Mouse (Mus musculus): ENCODE measurements around the gene Abcf2.

Gene Abcf2
- long read RNA-seq, experiment 1, transcript Abcf2-201 (14 exons, 2,569 nt): major isoform, 60 of 85 reads
- long read RNA-seq, experiment 1, partial matches to known transcripts: 17 of 85 reads
- long read RNA-seq, experiment 1, other reads (novel, unspliced or antisense): 8 of 85 reads
- long read RNA-seq, experiment 2, transcript Abcf2-201 (14 exons, 2,569 nt): major isoform, 72 of 111 reads
- long read RNA-seq, experiment 2, partial matches to known transcripts: 27 of 111 reads
- long read RNA-seq, experiment 2, other reads (novel, unspliced or antisense): 12 of 111 reads

DNA sequence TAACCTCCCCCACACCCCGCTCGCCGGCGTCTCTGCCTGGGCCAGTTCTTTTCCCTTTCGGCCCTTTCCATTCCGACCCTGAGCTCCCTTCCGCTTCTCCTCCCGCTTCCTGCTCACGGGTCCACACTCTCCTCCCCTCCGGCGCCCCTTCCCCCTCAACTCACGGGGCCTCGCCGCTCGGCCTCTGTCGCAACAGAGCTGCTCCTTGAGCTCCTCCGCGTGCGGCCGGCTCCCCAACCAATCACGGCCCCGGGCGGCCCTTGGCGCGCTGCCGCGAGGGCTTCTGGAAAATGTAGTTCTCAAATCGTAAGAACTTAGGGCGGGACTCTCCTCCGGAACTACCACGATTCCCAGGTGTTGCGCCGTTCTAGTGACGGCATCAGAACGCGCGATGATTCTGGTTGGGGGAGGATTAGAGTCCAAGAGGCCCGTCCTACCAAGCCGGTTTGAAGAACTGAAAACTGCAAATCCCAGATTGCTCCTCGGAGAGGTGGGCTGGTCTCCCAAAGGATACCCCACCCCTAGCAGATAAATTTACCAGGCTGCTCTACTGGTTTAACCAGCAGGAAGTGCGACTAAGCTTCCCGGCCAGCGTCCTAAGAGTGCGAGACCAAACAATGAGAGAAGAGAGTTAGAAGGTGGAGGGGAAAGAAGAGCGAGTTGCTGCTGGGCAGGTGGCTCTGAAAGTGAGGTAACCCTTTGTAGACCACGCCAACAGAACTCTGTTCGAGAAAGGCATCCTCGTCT, at the start of gene Abcf2:
Gene Abcf2, minus strand, starts transcription at position 285 of the 747 bp plus-strand sequence.
- intact Hi-C loops (cut with DNase I): no loop called here

DNA sequence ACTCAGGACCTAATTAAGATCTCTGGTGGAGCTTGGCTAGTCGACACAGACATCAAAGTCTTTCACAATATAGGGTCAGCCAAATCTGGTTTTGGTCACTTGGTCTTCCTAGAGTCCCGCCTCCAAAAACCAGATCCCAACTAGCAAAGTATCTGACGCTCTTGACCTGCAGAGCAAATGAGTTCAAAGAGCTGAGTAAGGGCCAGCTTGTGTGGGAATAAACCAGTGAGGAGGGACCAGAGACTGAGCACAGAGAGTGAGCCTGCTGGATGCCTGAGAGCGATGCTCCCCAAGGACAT, 47.5 kb upstream of the Abcf2 start:
- intact Hi-C loops (cut with DNase I): no loop called here

DNA sequence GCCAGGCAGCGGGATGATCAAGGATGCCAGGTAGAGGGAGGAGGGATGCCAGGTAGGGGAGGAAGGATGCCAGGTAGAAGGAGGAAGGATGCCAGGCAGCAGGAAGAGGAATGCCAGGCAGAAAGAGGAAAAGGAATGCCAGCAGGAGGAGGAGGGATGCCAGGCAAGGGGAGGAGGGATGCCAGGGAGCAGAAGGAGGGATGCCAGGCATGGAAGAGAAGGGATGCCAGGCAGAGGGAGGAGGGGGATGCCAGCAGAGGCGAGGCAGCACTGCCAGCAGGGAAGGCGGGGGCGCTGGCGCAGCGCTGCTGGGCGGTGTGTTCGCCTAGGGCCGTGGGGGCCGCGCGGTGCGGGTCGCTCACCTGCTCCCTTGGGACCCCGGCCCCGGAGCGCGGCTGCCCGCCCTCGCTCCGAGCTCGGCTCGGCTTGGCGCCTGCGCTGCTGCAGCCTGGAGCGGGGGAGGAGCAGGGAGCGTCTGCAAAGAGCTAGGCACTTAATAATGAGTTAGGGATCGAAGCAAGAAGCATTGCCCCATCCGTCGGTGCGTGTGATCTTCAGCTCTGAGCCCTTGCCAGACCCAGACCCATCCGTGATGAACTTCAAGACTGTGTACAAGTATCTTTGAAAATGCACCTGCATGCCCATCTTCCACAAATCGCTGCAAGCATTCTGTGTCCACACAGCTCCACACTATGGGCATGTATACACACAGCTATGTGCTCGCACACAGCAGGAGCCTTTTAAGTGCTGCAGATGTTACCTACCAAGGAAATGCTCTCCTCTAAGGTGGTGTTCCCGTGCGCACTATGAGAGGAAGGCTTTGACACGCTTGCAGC, 46.9 kb upstream of the Abcf2 start, which contains the start of gene Smarcd3:
Gene Smarcd3, minus strand, starts transcription at position 426 of the 836 bp plus-strand sequence.
- intact Hi-C loops (cut with DNase I): no loop called here

DNA sequence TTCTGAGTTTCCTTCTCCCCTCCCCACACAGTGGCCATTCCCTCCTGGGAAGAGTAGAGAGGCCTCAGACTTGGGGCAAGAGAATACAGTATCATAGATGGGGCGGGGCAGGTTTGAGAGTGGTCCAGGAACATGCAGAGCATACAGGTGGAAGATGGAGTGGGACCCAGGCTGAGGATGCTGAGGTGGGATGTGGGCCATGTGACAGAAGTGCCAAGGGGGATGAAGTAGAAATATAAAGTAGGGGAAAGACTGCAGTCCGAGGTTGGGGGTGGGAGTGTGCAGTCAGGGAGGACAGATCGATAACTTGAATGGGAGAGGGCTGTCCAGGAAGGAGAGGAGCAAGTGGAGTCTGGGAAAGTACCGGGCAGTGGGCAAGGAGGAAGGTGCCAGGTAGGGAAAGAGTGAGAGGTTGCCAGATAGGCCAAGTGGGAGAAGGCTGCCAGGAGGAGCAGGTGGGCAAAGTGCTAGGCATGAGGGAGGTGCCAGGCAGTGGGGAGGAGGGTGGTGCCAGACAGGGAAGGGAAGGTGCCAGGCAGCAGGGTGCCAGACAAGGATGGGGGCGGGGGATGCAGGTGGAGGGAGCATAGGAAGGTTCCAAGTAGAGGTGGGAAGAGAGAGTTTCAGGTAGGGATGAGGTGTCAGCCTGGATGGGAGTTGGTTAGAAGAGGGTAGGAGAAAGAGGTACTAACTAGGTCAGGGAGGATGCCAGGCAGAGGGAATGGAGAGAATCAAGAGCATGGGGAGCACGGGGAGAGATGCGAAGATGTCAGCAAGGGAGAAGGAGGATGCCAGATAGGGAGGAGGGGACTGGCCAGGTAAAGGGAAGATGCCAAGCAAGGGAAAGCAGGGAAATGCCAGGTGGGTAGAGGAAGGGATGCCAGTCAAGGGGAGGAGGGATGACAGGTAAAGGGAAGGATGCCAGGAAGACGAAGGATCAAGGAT, 46.0 kb upstream of the Abcf2 start:
- intact Hi-C loops (cut with DNase I): no loop called here

DNA sequence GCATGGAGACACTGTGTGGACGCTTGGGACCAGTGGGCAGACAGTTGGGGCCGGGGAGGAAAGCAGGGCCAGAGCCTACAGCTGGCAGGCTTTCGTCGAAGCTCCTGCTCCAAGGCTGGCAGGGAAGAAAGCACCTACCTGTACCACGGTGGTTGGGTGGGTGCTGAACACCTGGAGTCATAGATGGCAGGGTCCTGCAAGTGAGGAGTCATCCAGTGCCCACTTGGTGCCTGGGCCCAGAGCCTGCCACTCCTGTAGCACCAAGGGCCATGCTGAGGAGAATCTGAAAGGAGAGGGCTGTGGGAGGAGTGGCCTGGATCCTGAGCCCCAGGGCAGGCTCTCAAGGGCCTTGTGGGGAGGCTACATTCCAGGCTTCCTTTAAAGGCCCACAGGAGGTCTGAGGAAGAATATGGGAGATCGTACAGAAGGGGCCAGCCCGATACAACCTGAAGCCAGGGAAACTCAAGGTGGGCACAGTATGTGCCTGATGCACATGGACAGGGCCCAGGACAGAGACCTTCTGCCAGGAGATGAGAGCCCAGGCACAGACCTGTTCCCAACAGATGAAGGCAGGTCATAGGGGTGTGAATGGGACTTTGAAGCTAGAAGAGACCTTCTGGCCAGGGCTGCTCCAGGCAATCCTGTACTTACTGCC, 45.2 kb upstream of the Abcf2 start:
- intact Hi-C loops (cut with DNase I): no loop called here

DNA sequence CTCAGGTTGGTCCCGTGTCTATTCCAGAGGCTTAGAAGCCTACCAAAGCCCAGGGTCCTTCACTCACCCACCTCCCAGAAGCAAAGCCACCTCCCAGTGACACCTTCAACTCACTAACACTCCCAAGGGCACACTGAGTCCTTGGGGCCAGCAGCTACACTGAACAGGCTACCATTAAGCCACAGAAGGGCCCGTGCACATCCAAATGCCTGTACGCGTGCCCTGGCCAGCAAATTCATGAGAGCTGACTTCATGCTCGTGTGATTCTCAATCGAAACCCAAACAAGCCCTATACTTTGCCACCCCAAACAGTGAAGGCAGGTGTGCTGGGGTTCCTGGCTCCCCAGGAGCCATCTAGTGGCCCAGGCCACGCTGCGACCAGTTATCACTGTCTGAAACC, 43.4 kb upstream of the Abcf2 start:
- intact Hi-C loops (cut with DNase I): no loop called here

DNA sequence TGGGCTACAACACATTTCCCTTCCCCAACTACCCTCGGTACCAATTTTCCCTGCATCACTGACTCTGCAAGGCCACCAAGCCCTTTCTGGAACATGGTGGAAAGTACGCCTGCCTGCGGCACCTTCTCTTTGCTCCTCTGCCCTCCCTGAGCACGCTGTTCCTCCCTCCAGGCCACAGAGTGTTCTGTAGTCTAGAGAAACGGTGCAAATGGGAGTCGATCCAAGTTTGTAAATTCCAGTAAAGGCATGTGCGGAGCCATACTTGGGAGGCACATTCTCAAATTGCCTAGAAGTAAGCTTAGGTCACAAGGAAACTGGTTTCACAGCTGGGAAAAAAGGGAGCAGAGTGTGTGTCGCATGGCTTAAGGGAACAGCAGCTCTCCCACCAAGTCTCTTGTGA, 42.8 kb upstream of the Abcf2 start:
- intact Hi-C loops (cut with DNase I): no loop called here

DNA sequence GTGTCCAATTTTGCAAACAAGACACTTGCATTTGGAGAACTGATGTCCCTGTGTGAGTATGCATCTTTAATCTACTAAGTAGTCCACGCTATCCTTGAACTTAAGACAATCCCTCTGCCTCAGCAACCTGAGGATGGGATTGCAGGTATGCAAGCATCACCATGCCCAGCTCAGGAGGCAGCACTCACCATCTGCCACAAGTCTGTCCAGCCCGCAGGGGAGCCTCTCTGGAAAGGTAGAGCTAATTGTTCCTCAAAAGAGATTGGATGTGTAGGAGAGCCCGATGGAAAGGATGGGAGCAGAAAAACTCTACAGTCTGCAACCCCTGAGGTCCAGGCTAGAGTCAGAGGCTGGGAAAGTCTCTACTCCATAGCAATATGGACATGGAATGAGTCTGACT, 41.7 kb upstream of the Abcf2 start:
- intact Hi-C loops (cut with DNase I): no loop called here

DNA sequence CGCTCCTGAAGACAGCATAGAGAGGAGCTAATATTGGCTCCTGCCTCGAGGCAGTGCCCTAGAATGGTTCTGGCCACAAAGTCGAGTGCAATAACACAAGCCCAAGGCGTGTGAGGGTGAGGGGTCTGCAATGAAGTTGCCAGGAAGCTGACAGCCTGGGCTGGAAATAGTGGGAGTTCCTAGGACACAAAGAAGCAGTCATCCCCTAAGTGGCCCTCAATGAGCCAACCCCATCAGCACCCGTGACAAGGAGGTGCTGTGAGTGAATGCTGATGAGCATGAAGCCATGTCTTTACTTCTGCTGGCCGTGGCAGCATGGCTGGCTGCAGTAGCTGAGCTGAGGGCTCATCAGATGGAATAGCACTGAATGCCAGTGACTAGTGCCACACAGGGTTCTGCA, 37.8 kb upstream of the Abcf2 start:
- intact Hi-C loops (cut with DNase I): no loop called here

DNA sequence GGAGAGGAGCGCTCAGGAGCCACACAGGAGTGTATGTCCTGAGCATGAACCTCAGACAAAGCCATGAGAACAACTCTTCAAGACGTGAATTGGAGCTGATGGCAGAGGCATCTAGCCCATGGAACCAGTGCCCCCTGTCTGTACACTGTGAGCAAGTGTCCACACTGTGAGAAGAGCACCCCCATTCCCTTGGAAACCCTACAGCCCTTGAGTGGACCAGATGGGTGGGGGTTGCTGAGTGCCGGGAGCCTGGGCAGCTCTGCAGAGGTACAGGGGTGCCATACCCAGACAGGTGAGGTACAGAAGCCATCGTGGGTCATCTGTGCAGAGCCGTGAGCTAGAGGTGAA, 35.0 kb upstream of the Abcf2 start:
- intact Hi-C loops (cut with DNase I): no loop called here

DNA sequence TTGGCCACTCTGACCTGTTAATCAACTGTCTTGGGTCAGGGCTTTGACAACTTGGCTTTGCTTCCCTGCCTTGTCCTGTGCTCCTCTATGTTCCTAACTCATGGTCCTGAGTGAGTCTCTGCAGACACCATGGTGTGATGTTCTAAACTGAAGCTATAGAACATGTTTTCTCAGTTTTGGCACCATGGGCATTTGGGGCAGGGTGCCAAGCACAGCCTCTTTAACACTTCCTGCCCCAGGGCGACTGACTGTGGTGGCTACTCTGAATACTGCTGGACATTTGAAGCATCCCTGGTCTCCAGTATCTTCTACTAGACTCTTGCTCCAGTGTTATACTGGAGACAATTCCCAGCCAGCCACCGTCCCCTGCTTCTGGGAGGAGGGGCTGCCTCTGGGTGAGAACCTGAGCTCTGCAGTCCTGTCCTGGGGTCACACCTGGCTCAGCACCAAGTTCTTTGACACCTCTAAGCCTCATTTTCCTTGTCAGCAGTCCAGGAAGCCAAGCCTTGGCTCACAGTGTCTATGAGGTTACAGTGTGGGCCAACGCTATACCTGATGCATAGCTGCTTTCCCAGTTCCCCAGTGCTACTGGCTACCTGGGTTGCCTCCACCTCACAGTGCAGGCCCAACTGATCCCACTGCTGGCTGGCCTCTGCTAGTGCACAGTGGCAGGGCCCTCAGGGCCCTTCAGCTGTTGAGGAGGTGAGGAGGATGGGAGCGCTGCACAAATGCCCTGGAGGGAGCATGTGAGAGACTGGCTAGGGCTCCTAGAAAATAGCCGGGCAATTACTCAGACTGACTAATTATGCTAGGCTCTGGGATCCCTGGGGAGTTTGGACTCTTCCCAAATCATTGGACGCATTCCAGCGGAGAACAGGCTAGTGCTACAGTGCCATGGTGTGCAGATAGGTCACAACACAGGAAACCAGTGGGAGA, 34.4 kb upstream of the Abcf2 start:
- intact Hi-C loops (cut with DNase I): no loop called here

DNA sequence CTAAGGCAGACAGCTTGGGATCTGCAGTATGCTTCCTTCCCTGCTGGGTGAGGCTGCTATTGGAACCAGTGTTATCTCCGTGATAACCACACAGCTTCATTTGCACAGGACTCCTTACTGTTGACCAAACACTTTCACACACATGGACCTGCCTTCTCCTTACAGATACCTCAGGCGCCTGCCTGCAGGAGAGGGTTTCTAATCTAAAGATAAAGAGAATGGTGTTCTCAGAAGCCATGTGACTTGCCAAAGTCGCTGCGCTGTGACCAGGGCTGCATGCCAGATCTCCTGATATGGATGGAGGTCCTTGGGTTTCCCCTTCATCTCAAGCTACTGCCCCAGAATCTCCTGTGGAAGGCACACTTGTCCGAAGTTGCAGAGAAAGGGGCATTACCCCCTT, 32.1 kb upstream of the Abcf2 start:
- intact Hi-C loops (cut with DNase I): no loop called here

DNA sequence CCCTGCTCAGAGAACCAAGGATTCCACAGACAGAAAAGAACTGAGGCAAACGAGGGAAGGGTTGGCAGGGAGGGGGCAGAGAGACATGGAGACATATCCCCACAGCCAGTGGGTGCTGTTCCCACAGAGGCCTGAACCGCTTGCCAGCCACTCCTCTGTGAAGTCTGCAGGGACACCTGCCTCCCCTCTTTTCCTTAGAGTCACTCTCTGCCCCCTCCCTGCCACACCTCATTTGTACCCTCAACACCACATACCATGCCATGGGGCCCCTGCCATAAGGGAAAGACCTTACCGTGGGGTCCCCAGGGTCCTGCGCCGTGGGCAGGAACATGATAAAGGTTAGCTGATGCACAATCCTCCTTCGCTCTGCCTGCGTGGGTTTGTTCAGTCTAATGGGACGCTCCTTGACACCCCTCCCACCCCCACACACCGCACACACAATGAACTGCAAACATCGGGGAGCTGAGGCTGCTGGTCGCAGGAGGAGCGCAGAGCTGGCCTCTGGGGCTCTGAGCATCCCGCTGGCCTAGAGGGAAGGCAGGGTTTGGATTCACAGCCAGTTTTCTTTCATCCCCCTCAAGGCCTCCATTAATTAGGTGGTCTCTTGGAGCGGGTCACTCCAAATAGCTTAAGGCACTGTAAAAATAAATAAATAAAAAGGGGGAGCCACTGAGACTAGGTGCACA, 28.9 kb upstream of the Abcf2 start:
- intact Hi-C loops (cut with DNase I): no loop called here

DNA sequence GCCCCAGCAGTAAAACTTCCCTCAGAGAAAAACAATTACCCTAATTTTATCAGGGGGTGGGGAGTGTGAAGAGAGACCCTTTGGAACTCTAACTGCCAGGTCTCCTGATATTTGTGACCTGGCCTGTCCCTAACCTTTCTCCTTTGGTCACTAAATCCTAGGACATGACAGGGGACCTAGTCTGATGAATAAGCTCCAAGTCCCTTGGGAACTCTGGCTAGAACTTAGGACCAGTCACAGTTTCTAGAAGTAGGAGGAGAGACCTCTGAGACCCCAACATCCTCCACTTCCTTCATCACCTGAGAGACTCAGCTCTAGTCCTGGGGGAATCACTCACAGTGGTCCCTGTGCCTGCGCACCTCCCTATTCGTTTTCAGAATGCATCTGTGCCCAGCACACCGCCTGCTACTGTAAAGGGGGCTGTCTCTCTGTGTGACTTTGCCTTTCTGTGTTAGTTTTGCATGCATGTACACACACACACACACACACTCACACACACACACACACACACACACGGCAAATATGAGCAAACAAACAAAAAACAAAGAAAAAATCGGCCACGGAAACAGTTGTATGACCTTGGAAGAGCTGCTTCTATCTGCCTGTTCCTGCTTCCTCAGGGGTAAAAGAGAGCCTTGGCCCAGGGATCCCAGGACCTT, 28.2 kb upstream of the Abcf2 start:
- intact Hi-C loops (cut with DNase I): no loop called here

DNA sequence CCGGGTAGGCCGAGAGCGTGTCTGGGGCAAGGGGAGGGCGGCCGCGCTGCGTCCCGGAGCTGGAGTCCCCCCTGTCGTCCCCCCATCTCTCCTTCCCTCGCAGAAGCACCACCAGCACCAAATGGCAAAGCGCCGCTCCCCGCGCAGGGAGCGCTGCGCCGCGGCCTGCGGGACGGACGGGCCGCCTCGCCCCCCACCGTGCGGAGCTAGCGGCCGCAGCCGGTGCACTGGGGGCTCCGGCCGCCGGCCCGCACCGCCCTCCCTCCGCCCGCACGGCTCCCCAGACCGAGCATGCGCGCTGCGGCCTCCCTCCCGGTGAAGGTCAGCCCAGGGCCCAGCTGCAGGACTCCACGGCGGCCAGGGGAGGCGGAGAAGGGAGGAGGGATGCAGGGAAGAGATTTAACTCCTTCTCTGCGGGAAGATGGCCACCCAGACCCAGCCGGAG, 27.4 kb upstream of the Abcf2 start:
- intact Hi-C loops (cut with DNase I): no loop called here

DNA sequence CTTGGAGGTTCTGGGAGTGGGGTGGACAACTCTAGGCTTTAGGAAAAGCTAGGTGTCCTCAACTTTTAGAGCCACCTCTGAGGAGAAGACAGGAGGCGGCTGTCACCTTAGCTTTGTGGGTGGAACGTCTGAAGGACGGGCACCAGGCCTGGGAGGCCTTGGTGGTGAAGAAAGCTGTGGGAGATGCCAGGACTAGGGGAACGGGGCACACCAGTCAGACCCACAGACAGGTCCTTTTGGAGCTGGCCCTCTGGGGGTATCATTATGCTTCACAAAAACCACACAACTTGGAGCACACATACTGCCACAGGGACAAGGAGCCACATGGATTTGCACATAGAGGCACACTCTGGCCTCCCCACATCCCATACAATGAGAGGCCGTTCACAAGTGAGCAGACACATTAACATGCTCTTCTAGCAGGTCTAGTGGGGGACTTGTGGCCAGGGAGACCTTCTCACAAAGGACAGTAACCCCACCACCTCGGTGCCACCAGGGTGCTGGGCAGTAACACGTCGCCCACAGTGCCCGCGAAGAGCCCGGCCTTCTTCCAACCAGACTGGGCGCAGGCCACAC, 26.9 kb upstream of the Abcf2 start:
- intact Hi-C loops (cut with DNase I): no loop called here

DNA sequence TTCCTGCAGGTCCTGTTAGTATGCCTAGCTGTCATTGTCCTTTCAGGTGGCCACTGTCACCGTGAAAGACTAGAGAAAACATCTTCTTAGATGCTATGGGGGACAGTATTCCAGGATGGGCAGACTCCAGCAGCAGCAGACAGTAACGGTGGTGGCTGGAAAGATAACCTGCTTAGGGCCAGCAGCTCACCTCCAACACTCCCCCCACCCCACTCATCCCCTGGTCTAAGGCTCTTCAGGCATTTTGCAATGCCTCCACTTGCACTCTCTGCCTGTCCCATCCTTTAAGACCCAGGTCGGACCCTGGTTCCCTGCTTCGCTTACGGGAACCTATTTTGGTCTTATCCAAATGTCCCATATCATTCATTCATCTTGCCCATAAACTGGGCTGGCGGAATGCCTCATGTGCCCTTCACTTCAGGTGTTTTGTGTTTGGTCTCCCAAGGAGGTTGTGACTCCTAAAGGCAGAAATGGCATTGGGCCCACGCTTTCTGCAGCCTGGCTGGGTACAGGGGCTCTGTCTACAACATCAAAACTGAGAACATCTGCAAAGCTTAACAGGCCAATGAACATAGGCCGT, 26.3 kb upstream of the Abcf2 start:
- intact Hi-C loops (cut with DNase I): no loop called here
